Mouse (Mus musculus) testis, adult 2 months (tissue): ENCODE results near the gene Ltbp1.

ENCODE experiments used
- CTCF ChIP-seq: fragments of 200-500 bp; IDR thresholded peaks from 2 replicates; pipeline ENCODE4 v1.5.1; 2012; ENCODE audit warnings: low read depth, mild to moderate bottlenecking, inconsistent platforms, low read length, moderate library complexity; ENCODE audit not compliant: control insufficient read depth, insufficient read depth, insufficient replicate concordance
- POLR2A ChIP-seq: fragments of 200-500 bp; IDR thresholded peaks from 2 replicates; pipeline ENCODE4 v1.6.1; 2012; ENCODE audit warnings: low read depth, mild to moderate bottlenecking, inconsistent platforms, low read length, moderate library complexity; ENCODE audit not compliant: control insufficient read depth

GRCm38 (mm10) chr17:75255967-75256366 is 250.6 kb downstream of the Ltbp1 start:
- TF ChIP-seq CTCF = no peak
- TF ChIP-seq POLR2A = no peak
